Mouse (Mus musculus): ENCODE results near the gene Zmiz1.

GRCm38 (mm10) chr14:25667587-25667986, 208.6 kb downstream of the Zmiz1 start:
- TF ChIP-seq RCOR1 (conservative IDR thresholded peaks at IDR 0.05; ENCODE audit: low read depth, low read length) (no peak), POLR2A (IDR thresholded peaks at IDR 0.05; ENCODE audit: low read depth, low read length) (no peak), JUND (conservative IDR thresholded peaks at IDR 0.05; ENCODE audit: low read depth, low read length) (no peak), SIN3A (IDR thresholded peaks at IDR 0.05; ENCODE audit: low read length) (no peak), CTCF (conservative IDR thresholded peaks at IDR 0.05 in 1 of 2, IDR thresholded peaks at IDR 0.05 in 1 of 2; ENCODE audit: low read depth in 2 of 2, low read length in 2 of 2) (no peak), E2F4 (IDR thresholded peaks at IDR 0.05; ENCODE audit: insufficient replicate concordance, low read depth, low read length) (no peak), BHLHE40 (IDR thresholded peaks at IDR 0.05; ENCODE audit: low read depth, low read length) (no peak)

Measured in CH12.LX (cell line).